In the genomic region with DNA sequence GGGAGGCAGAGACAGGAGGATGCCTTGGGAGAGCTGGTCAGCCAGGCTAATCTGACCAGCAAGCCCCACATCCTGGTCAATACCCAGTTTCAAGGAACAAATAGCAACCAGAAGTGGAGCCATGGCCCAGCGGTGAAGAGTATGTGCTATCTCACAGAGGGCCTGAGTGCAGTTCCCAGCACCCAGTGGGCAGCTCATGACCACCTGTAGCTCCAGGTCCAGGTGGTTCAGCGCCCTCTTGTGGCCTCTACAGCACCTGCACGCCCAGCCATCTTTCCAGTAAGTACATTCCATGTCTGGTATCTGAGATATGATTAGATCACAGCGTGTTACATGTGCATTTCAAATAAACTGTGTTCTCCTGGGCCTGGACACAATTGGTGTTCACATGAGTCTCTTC, we compare ENCODE assay signal across 17 mouse cellular contexts. TPM values are rescaled to one million over a fixed set of nuclear protein-coding genes. Genes with fewer than 3 reads are reported as not detected.
DNase-seq lines count a peak whose midpoint lies in the region; ATAC-seq and TF ChIP-seq lines count a peak whose summit lies in the region.
"Had no signal": no experiment of that assay in that cellular context is flagged by ENCODE, and none has a peak within 500 bp of the region (broad histone marks: within the 10 kb centered on the region; RNA-seq: fewer than 3 reads in every experiment).

No protein-coding gene starts in this region.

- no peaks in the 10 kb centered on the region for H3K9me3 ChIP-seq in hindbrain, postnatal 0 days (ENCODE audit: low read length)
- H3K9me3 ChIP-seq in hindbrain, embryonic 13.5 days = no peaks in the 10 kb centered on the region
- no peaks in the 10 kb centered on the region for H3K9me3 ChIP-seq in lung, postnatal 0 days (ENCODE audit: low read length)
- H3K9me3 ChIP-seq: midbrain, embryonic 10.5 days; neural tube, embryonic 15.5 days had no signal

- H3K4me2 ChIP-seq in hindbrain, postnatal 0 days (ENCODE audit: low read depth, low read length) = no peak overlapping the region
- no peak overlapping the region for H3K4me2 ChIP-seq in hindbrain, embryonic 13.5 days
- no peak overlapping the region for H3K4me2 ChIP-seq in lung, postnatal 0 days (replicated peaks; ENCODE audit: low read depth, low read length)
- H3K4me2 ChIP-seq: neural tube, embryonic 15.5 days had no signal

- no peak overlapping the region for H3K9ac ChIP-seq in hindbrain, postnatal 0 days (replicated peaks; ENCODE audit: low read length)
- H3K9ac ChIP-seq in hindbrain, embryonic 13.5 days = no peak overlapping the region
- no peak overlapping the region for H3K9ac ChIP-seq in lung, postnatal 0 days (replicated peaks; ENCODE audit: low read depth)
- H3K9ac ChIP-seq: neural tube, embryonic 15.5 days had no signal

- TF ChIP-seq POLR2A in embryonic fibroblast, embryonic 13.5 days (IDR thresholded peaks at IDR 0.05; ENCODE audit: low read depth, low read length) = no peak

- 80% methylated on average over 4 of the region's 4 CpGs for WGBS in hindbrain, postnatal 0 days
- WGBS in hindbrain, embryonic 13.5 days = 73% methylated on average over 4 of the region's 4 CpGs
- 81% methylated on average over 4 of the region's 4 CpGs for WGBS in lung, postnatal 0 days

- no peak overlapping the region for H3K27ac ChIP-seq in hindbrain, postnatal 0 days
- no peak overlapping the region for H3K27ac ChIP-seq in hindbrain, embryonic 13.5 days
- H3K27ac ChIP-seq in lung, postnatal 0 days (ENCODE audit: low read length) = no peak overlapping the region
- no peak overlapping the region for H3K27ac ChIP-seq in embryonic fibroblast, embryonic 13.5 days (ENCODE audit: insufficient read depth, low read length)
- H3K27ac ChIP-seq: midbrain, embryonic 10.5 days; neural tube, embryonic 15.5 days had no signal

- peak; percentile 24; the same call in 1 of the 2 replicates for TF ChIP-seq CTCF in hindbrain, postnatal 0 days (IDR thresholded peaks at IDR 0.05; ENCODE audit: low read depth)
- peak; percentile 45 for TF ChIP-seq CTCF in lung, postnatal 0 days (IDR thresholded peaks at IDR 0.05)
- TF ChIP-seq CTCF in embryonic fibroblast, embryonic 13.5 days (IDR thresholded peaks at IDR 0.05; ENCODE audit: borderline replicate concordance, insufficient read depth, low read length) = peak; percentile 39; the same call in 1 of the 2 replicates

- H3K36me3 ChIP-seq in hindbrain, postnatal 0 days (ENCODE audit: insufficient read depth, low read length) = no peaks in the 10 kb centered on the region
- H3K36me3 ChIP-seq in hindbrain, embryonic 13.5 days = peaks cover 32% of the 10 kb centered on the region
- no peaks in the 10 kb centered on the region for H3K36me3 ChIP-seq in lung, postnatal 0 days (ENCODE audit: insufficient read depth, low read length)
- H3K36me3 ChIP-seq: neural tube, embryonic 15.5 days had no signal

- ATAC-seq in CD4-positive, CD25-positive, alpha-beta regulatory T cell, adult 4 months = no peak
- no peak for ATAC-seq in hindbrain, postnatal 0 days
- no peak for ATAC-seq in hindbrain, embryonic 13.5 days (ENCODE audit: low FRiP score)
- ATAC-seq in lung, postnatal 0 days = no peak

- H3K4me1 ChIP-seq in hindbrain, postnatal 0 days (ENCODE audit: insufficient read depth, low read length) = no peaks in the 10 kb centered on the region
- H3K4me1 ChIP-seq in hindbrain, embryonic 13.5 days (replicated peaks) = peaks cover 2% of the 10 kb centered on the region; the same call in 1 of the 2 replicates
- H3K4me1 ChIP-seq in lung, postnatal 0 days (ENCODE audit: insufficient read depth, low read depth, low read length) = no peaks in the 10 kb centered on the region
- H3K4me1 ChIP-seq in embryonic fibroblast, embryonic 13.5 days (ENCODE audit: control insufficient read depth, insufficient read depth, low read length) = 0 out of 2 replicates have a peak, but pooled peaks cover 4% of the 10 kb centered on the region

- H3K27me3 ChIP-seq in hindbrain, postnatal 0 days (ENCODE audit: insufficient read depth, low read length) = no peaks in the 10 kb centered on the region
- H3K27me3 ChIP-seq in hindbrain, embryonic 13.5 days = no peaks in the 10 kb centered on the region
- H3K27me3 ChIP-seq in lung, postnatal 0 days (replicated peaks; ENCODE audit: insufficient read depth, low read length) = no peaks in the 10 kb centered on the region
- H3K27me3 ChIP-seq: neural tube, embryonic 15.5 days had no signal

- TF ChIP-seq EP300 in lung, postnatal 0 days (IDR thresholded peaks at IDR 0.05) = no peak

- no peak overlapping the region for H3K4me3 ChIP-seq in hindbrain, postnatal 0 days (ENCODE audit: low read length)
- no peak overlapping the region for H3K4me3 ChIP-seq in hindbrain, embryonic 13.5 days
- no peak overlapping the region for H3K4me3 ChIP-seq in lung, postnatal 0 days (ENCODE audit: low read depth, low read length)
- H3K4me3 ChIP-seq in embryonic fibroblast, embryonic 13.5 days (ENCODE audit: insufficient read depth, low read length) = no peak overlapping the region
- H3K4me3 ChIP-seq: midbrain, embryonic 10.5 days; neural tube, embryonic 15.5 days had no signal

- peak; percentile 40 for DNase-seq in CD4-positive, CD25-positive, alpha-beta regulatory T cell, adult 2 months (ENCODE audit: low read depth, low spot score)
- DNase-seq in hindbrain, postnatal 0 days (ENCODE audit: low spot score) = no peak
- DNase-seq in lung, postnatal 0 days (ENCODE audit: low spot score) = no peak
- no peak for DNase-seq in lung, postnatal 10 days
- DNase-seq in Muller cell, postnatal 12 days (ENCODE audit: inconsistent ontology term) = no peak
- DNase-seq: cerebellum, adult 11-12 months; cerebellum, postnatal 36 days; kidney, postnatal 10 days; layer of hippocampus, adult 9-11 months; lung, postnatal 36 days; retina, postnatal 1 day; thymus, postnatal 14 days had no signal

RNA-seq across cellular contexts. Expression of a gene that starts 5.9 kb away (rescaled TPM):
- polyA plus RNA-seq in CD4-positive, CD25-positive, alpha-beta regulatory T cell, adult 4 months (2017; shearing (Covaris generic)) = 10 to 100 TPM in 1 of 2 experiments, 1 to 10 TPM in 1; 7.6 to 66.3 TPM
- 42.9 and 45.1 TPM in 2 replicates for total RNA-seq in hindbrain, postnatal 0 days (2014; rRNA removed)
- 39.3 and 42.0 TPM in 2 replicates for polyA plus RNA-seq in hindbrain, postnatal 0 days (2015; fragmentation: Nextera tagmentation; extraction: Ambion mirVana)
- 93.8 and 103 TPM in 2 replicates for polyA plus RNA-seq in hindbrain, embryonic 13.5 days (2015; fragmentation: Nextera tagmentation; extraction: Ambion mirVana)
- polyA plus RNA-seq in lung, postnatal 0 days (2015; fragmentation: Nextera tagmentation; extraction: Ambion mirVana) = 158 and 162 TPM in 2 replicates
- 439 and 601 TPM in 2 replicates for polyA plus RNA-seq in embryonic fibroblast, embryonic 13.5 days (2011; ENCODE audit: insufficient read length, low read depth, missing spikeins)

RNA-seq across cellular contexts. Expression of a gene that starts 17.6 kb away (rescaled TPM):
- polyA plus RNA-seq in CD4-positive, CD25-positive, alpha-beta regulatory T cell, adult 4 months (2017; shearing (Covaris generic)) = 1 to 10 TPM; 2.3 to 3.8 TPM
- total RNA-seq in hindbrain, postnatal 0 days (2014; rRNA removed) = 32.9 and 43.6 TPM in 2 replicates
- polyA plus RNA-seq in hindbrain, postnatal 0 days (2015; fragmentation: Nextera tagmentation; extraction: Ambion mirVana) = 43.8 and 45.9 TPM in 2 replicates
- polyA plus RNA-seq in hindbrain, embryonic 13.5 days (2015; fragmentation: Nextera tagmentation; extraction: Ambion mirVana) = 26.9 and 28.3 TPM in 2 replicates
- 138 and 143 TPM in 2 replicates for polyA plus RNA-seq in lung, postnatal 0 days (2015; fragmentation: Nextera tagmentation; extraction: Ambion mirVana)
- 41.5 and 64.3 TPM in 2 replicates for polyA plus RNA-seq in embryonic fibroblast, embryonic 13.5 days (2011; ENCODE audit: insufficient read length, low read depth, missing spikeins)

RNA-seq across cellular contexts. Expression of a gene that starts 23.6 kb away (rescaled TPM):
- 1 to 10 TPM; 1.7 to 2.8 TPM for polyA plus RNA-seq in CD4-positive, CD25-positive, alpha-beta regulatory T cell, adult 4 months (2017; shearing (Covaris generic))
- 10.5 and 12.4 TPM in 2 replicates for total RNA-seq in hindbrain, postnatal 0 days (2014; rRNA removed)
- 15.3 and 17.2 TPM in 2 replicates for polyA plus RNA-seq in hindbrain, postnatal 0 days (2015; fragmentation: Nextera tagmentation; extraction: Ambion mirVana)
- 14.8 and 17.1 TPM in 2 replicates for polyA plus RNA-seq in hindbrain, embryonic 13.5 days (2015; fragmentation: Nextera tagmentation; extraction: Ambion mirVana)
- 36.8 and 40.8 TPM in 2 replicates for polyA plus RNA-seq in lung, postnatal 0 days (2015; fragmentation: Nextera tagmentation; extraction: Ambion mirVana)
- 15.1 and 17.5 TPM in 2 replicates for polyA plus RNA-seq in embryonic fibroblast, embryonic 13.5 days (2011; ENCODE audit: insufficient read length, low read depth, missing spikeins)

RNA-seq across cellular contexts. Expression of a gene that starts 23.9 kb away (rescaled TPM):
- 100 to 1,000 TPM; 158 to 199 TPM for polyA plus RNA-seq in CD4-positive, CD25-positive, alpha-beta regulatory T cell, adult 4 months (2017; shearing (Covaris generic))
- 72.9 and 83.1 TPM in 2 replicates for total RNA-seq in hindbrain, postnatal 0 days (2014; rRNA removed)
- 64.5 and 67.4 TPM in 2 replicates for polyA plus RNA-seq in hindbrain, postnatal 0 days (2015; fragmentation: Nextera tagmentation; extraction: Ambion mirVana)
- polyA plus RNA-seq in hindbrain, embryonic 13.5 days (2015; fragmentation: Nextera tagmentation; extraction: Ambion mirVana) = 58.0 and 58.5 TPM in 2 replicates
- 54.6 and 62.8 TPM in 2 replicates for polyA plus RNA-seq in lung, postnatal 0 days (2015; fragmentation: Nextera tagmentation; extraction: Ambion mirVana)
- 33.0 and 38.0 TPM in 2 replicates for polyA plus RNA-seq in embryonic fibroblast, embryonic 13.5 days (2011; ENCODE audit: insufficient read length, low read depth, missing spikeins)

RNA-seq across cellular contexts. Expression of a gene that starts 33.4 kb away (rescaled TPM):
- 10 to 100 TPM; 10.8 to 10.9 TPM for polyA plus RNA-seq in CD4-positive, CD25-positive, alpha-beta regulatory T cell, adult 4 months (2017; shearing (Covaris generic))
- 14.0 and 18.1 TPM in 2 replicates for total RNA-seq in hindbrain, postnatal 0 days (2014; rRNA removed)
- polyA plus RNA-seq in hindbrain, postnatal 0 days (2015; fragmentation: Nextera tagmentation; extraction: Ambion mirVana) = 7.5 and 9.2 TPM in 2 replicates
- polyA plus RNA-seq in hindbrain, embryonic 13.5 days (2015; fragmentation: Nextera tagmentation; extraction: Ambion mirVana) = 13.8 and 14.5 TPM in 2 replicates
- polyA plus RNA-seq in lung, postnatal 0 days (2015; fragmentation: Nextera tagmentation; extraction: Ambion mirVana) = 6.4 and 6.7 TPM in 2 replicates
- polyA plus RNA-seq in embryonic fibroblast, embryonic 13.5 days (2011; ENCODE audit: insufficient read length, low read depth, missing spikeins) = 15.4 and 16.9 TPM in 2 replicates
